Mouse (Mus musculus): ENCODE results near the gene Nudt15.

DNA sequence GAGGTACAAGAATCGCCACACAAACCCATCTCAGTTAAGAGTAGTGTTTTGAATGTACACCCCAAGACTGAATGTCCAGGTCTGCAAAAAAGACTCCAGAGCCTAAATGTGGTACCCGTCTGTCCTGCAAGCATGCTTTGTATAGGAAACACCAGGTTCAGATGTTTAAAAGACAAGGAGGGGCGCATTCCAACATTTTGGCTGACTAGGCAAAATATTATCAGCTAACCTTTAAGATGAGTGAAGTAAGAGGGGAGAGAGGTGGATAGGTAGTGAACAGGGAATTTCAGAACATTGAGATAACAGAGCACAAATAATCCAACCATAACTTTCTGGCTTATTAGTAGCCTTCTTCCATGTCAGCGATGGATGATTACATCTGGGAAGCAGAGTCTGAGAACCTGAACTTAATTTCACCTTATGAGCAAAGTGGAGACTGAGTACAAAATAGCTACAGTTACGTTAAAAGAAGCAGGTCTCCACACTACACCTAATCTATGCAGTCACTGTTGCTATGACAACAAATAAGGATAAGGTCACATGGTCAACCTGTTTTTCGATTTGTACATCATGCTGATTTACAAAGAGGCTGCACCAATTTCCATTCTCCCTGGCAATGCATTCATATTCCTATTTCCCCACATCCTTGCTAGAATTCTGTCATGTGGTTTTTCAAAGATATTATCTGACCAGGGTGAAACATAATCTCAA lies 14.1 kb downstream of the Nudt15 start:
- TF ChIP-seq MAX (IDR thresholded peaks at IDR 0.05) (no peak), CTCF (IDR thresholded peaks at IDR 0.05; ENCODE audit: control insufficient read depth, insufficient read depth, insufficient read length) (no peak)
